Mouse (Mus musculus): ENCODE results near the gene Otop1. TPM values are rescaled to one million over a fixed set of nuclear protein-coding genes. Genes with fewer than 3 reads are reported as not detected.

Otop1 gene
- polyA plus RNA-seq, 1 experiment from 2014 or later, result not detected

DNA sequence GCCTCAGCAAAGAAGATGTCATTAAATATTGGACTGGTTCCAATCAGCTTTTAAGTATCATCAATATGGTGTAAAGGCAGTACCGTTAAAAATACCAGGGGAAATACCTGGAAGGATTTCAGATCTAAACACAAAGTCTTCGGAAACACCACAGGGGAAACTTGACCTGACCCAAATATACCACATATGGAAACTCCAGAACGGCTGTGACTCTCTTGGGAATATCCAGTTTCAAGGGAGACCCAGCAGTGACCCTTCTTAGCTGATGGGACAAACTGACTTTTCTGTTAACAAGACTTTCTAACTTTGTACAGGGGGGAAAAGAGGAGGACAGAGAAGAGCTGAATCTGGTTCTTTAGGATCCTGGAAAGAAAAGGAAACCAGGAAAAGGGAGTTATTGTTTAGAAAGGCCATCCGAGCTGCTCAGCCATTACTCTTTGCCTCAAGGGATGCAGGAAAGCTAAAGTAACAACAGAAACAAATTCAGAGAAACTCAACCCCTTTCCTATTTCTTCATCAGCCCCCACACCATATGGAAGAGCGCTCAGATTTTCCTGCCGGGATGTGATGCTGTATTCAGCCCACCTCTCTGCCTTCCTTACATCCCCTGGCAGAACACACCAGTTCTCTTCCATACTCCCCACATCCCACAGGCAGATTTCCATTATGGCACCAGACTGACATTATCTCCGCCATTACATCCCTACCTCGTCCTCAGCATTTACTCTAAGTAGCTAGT, 17.6 kb upstream of the Otop1 start:
- H3K4me2 ChIP-seq (ENCODE audit: low read depth, low read length, severe bottlenecking), result no peak overlapping the region
- H3K9me3 ChIP-seq (ENCODE audit: control insufficient read depth, low read length), result no peaks in the 10 kb centered on the region; the same call in 1 of the 2 replicates
- no peak overlapping the region for H3K27ac ChIP-seq (ENCODE audit: low read depth, low read length)
- 73% methylated on average over 8 of the region's 8 CpGs for WGBS
- no peak for DNase-seq (ENCODE audit: low spot score)
- no peak overlapping the region for H3K4me3 ChIP-seq (ENCODE audit: low read depth, low read length)
- no peak overlapping the region for H3K9ac ChIP-seq (ENCODE audit: low read length)
- H3K27me3 ChIP-seq (ENCODE audit: control insufficient read depth, insufficient read depth, low read length), result no peaks in the 10 kb centered on the region
- no peaks in the 10 kb centered on the region for H3K4me1 ChIP-seq (replicated peaks; ENCODE audit: control insufficient read depth, insufficient read depth, low read length)
- no peak for ATAC-seq (replicated peaks; ENCODE audit: low FRiP score)
- no peaks in the 10 kb centered on the region for H3K36me3 ChIP-seq (ENCODE audit: control insufficient read depth, insufficient read depth, low read length)

DNA sequence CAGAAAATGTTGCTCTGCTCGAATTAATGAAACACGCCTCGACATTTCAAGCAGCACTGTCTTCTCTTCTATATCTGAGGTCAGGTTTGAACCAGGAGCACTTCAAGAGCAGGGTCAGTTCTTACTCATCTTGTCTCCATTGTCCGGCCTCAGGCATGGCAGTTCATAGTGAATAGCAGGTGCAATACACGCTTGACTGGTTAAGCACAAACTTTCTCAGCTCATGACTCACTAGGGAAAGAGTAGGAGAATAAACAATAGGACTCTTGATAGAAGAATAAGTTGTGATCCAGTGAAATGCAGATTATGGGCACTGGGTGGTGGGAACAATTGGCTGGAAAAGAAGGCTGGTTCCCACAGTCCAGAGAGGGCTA, 17.0 kb upstream of the Otop1 start:
- WGBS, result 87% methylated on average over 5 of the region's 5 CpGs

GRCm38 (mm10) chr5:38259455-38260106, 16.2 kb upstream of the Otop1 start:
- 0 out of 2 replicates have a peak, but pooled peaks have one; percentile 4 for ATAC-seq (replicated peaks; ENCODE audit: low FRiP score)

More for the DNA sequence above, 17.0 kb upstream of the Otop1 start:
- Histone ChIP-seq H3K36me3 (ENCODE audit: control insufficient read depth, insufficient read depth, low read length) (no peaks in the 10 kb centered on the region), H3K9ac (ENCODE audit: low read length) (no peak overlapping the region), H3K9me3 (ENCODE audit: control insufficient read depth, low read length) (no peaks in the 10 kb centered on the region; the same call in 1 of the 2 replicates), H3K4me2 (ENCODE audit: low read depth, low read length, severe bottlenecking) (no peak overlapping the region), H3K4me3 (ENCODE audit: low read depth, low read length) (no peak overlapping the region), H3K27me3 (ENCODE audit: control insufficient read depth, insufficient read depth, low read length) (no peaks in the 10 kb centered on the region), H3K4me1 (replicated peaks; ENCODE audit: control insufficient read depth, insufficient read depth, low read length) (no peaks in the 10 kb centered on the region), H3K27ac (ENCODE audit: low read depth, low read length) (no peak overlapping the region)
- ATAC-seq (replicated peaks; ENCODE audit: low FRiP score), result no peak
- DNase-seq (ENCODE audit: low spot score), result peak; percentile 22

GRCm38 (mm10) chr5:38260107-38260682, 15.6 kb upstream of the Otop1 start, which contains the start of gene Tmem128:
TSS of gene Tmem128 (plus strand) at chr5:38260185.
- peak within 1 kb of the TSS; percentile 82 for H3K4me2 ChIP-seq (ENCODE audit: low read depth, low read length, severe bottlenecking)
- no peaks in the 10 kb centered on the region for H3K27me3 ChIP-seq (ENCODE audit: control insufficient read depth, insufficient read depth, low read length)
- H3K9me3 ChIP-seq (ENCODE audit: control insufficient read depth, low read length), result no peaks in the 10 kb centered on the region; the same call in 1 of the 2 replicates
- H3K36me3 ChIP-seq (ENCODE audit: control insufficient read depth, insufficient read depth, low read length), result no peaks in the 10 kb centered on the region; the same call in 1 of the 2 replicates
- DNase-seq (ENCODE audit: low spot score), result peak; percentile 73
- WGBS, result under 1% methylated on average over 40 of the region's 40 CpGs
- ATAC-seq (replicated peaks; ENCODE audit: low FRiP score), result peak; percentile 65; the same call in 1 of the 2 replicates
- peak within 1 kb of the TSS; percentile 50; the same call in 1 of the 2 replicates for H3K27ac ChIP-seq (ENCODE audit: low read depth, low read length)
- H3K9ac ChIP-seq (ENCODE audit: low read length), result peak within 1 kb of the TSS; percentile 88
- H3K4me1 ChIP-seq (replicated peaks; ENCODE audit: control insufficient read depth, insufficient read depth, low read length), result no peaks in the 10 kb centered on the region
- peak within 1 kb of the TSS; percentile 87 for H3K4me3 ChIP-seq (ENCODE audit: low read depth, low read length)

More at GRCm38 (mm10) chr5:38259455-38260106, 16.2 kb upstream of the Otop1 start:
- Histone ChIP-seq H3K4me1 (replicated peaks; ENCODE audit: control insufficient read depth, insufficient read depth, low read length) (no peaks in the 10 kb centered on the region), H3K27ac (ENCODE audit: low read depth, low read length) (peak overlapping the region; percentile 50; the same call in 1 of the 2 replicates), H3K9ac (ENCODE audit: low read length) (peak overlapping the region; percentile 88), H3K36me3 (ENCODE audit: control insufficient read depth, insufficient read depth, low read length) (no peaks in the 10 kb centered on the region; the same call in 1 of the 2 replicates), H3K9me3 (ENCODE audit: control insufficient read depth, low read length) (no peaks in the 10 kb centered on the region; the same call in 1 of the 2 replicates), H3K4me3 (ENCODE audit: low read depth, low read length) (peak overlapping the region; percentile 87), H3K27me3 (ENCODE audit: control insufficient read depth, insufficient read depth, low read length) (no peaks in the 10 kb centered on the region), H3K4me2 (ENCODE audit: low read depth, low read length, severe bottlenecking) (peak overlapping the region; percentile 82)
- DNase-seq (ENCODE audit: low spot score), result peak; percentile 25
- 44% methylated on average over 9 of the region's 9 CpGs for WGBS

GRCm38 (mm10) chr5:38270942-38271341, 4.8 kb upstream of the Otop1 start:
- H3K4me3 ChIP-seq (ENCODE audit: low read depth, low read length), result no peak overlapping the region
- H3K4me2 ChIP-seq (ENCODE audit: low read depth, low read length, severe bottlenecking), result no peak overlapping the region
- no peak overlapping the region for H3K9ac ChIP-seq (ENCODE audit: low read length)
- H3K27me3 ChIP-seq (ENCODE audit: control insufficient read depth, insufficient read depth, low read length), result peaks cover 16% of the 10 kb centered on the region
- ATAC-seq (replicated peaks; ENCODE audit: low FRiP score) (no peak), DNase-seq (ENCODE audit: low spot score) (peak; percentile 11)
- H3K36me3 ChIP-seq (ENCODE audit: control insufficient read depth, insufficient read depth, low read length), result peaks cover 3% of the 10 kb centered on the region; the same call in 1 of the 2 replicates
- H3K9me3 ChIP-seq (ENCODE audit: control insufficient read depth, low read length), result no peaks in the 10 kb centered on the region
- 89% methylated on average over 3 of the region's 3 CpGs for WGBS
- no peaks in the 10 kb centered on the region for H3K4me1 ChIP-seq (replicated peaks; ENCODE audit: control insufficient read depth, insufficient read depth, low read length)
- no peak overlapping the region for H3K27ac ChIP-seq (ENCODE audit: low read depth, low read length)

DNA sequence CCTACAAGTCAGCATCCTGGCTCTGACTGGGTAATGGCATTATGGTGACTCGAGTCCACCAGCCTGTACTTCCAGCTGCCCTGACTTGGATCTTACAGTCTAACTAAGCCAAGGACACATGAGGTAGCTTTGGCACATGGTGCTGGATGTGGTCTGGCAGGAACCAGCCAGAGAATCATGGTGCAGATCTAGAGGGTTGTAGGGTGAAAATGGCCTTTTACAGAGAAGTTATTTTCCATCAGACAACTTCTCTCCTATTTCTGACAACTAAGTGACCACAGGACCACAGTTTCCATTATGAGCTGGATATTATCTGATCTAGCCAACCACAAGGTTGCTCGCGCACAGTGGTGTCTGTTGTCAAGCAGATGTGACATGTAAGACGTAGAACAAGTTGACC, 1.9 kb upstream of the Otop1 start:
- H3K9me3 ChIP-seq (ENCODE audit: control insufficient read depth, low read length), result no peaks in the 10 kb centered on the region
- no peaks in the 10 kb centered on the region for H3K36me3 ChIP-seq (ENCODE audit: control insufficient read depth, insufficient read depth, low read length)
- H3K27ac ChIP-seq (ENCODE audit: low read depth, low read length), result no peak overlapping the region
- H3K4me1 ChIP-seq (replicated peaks; ENCODE audit: control insufficient read depth, insufficient read depth, low read length), result peaks cover 6% of the 10 kb centered on the region; the same call in 1 of the 2 replicates
- no peak overlapping the region for H3K4me2 ChIP-seq (ENCODE audit: low read depth, low read length, severe bottlenecking)
- WGBS, result 92% methylated on average over 4 of the region's 4 CpGs
- ATAC-seq (replicated peaks; ENCODE audit: low FRiP score), result no peak
- H3K9ac ChIP-seq (ENCODE audit: low read length), result no peak overlapping the region
- no peak overlapping the region for H3K4me3 ChIP-seq (ENCODE audit: low read depth, low read length)
- peak; percentile 20 for DNase-seq (ENCODE audit: low spot score)
- H3K27me3 ChIP-seq (ENCODE audit: control insufficient read depth, insufficient read depth, low read length), result peaks cover 41% of the 10 kb centered on the region

DNA sequence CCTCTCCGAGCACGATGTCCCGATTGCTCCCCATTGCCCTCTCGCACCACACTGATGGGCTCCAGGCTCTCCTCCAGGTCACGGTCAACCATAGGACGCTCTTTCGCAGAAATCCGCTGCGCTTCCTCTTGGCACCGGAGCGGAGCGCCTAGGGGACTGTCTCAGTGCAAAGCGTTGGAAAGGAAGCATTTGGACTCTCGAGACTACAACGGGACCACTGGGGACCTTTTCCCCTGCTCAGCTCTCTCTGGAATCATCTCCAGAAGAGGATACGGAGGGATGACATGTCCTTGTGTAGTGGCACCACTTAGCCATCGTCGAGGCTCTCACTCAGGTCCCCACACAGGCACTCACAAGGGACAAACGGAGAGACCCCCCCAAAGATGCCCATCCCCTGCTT, 679 bp downstream of the Otop1 start:
- H3K9me3 ChIP-seq (ENCODE audit: control insufficient read depth, low read length), result no peaks in the 10 kb centered on the region
- no peak overlapping the region for H3K27ac ChIP-seq (ENCODE audit: low read depth, low read length)
- H3K27me3 ChIP-seq (ENCODE audit: control insufficient read depth, insufficient read depth, low read length), result peaks cover 47% of the 10 kb centered on the region
- 2% methylated on average over 19 of the region's 19 CpGs for WGBS
- H3K4me2 ChIP-seq (ENCODE audit: low read depth, low read length, severe bottlenecking), result no peak overlapping the region
- peaks cover 6% of the 10 kb centered on the region; the same call in 1 of the 2 replicates for H3K4me1 ChIP-seq (replicated peaks; ENCODE audit: control insufficient read depth, insufficient read depth, low read length)
- no peak overlapping the region for H3K9ac ChIP-seq (ENCODE audit: low read length)
- no peak overlapping the region for H3K4me3 ChIP-seq (ENCODE audit: low read depth, low read length)
- no peak for DNase-seq (ENCODE audit: low spot score)
- no peaks in the 10 kb centered on the region for H3K36me3 ChIP-seq (ENCODE audit: control insufficient read depth, insufficient read depth, low read length)
- no peak for ATAC-seq (replicated peaks; ENCODE audit: low FRiP score)

DNA sequence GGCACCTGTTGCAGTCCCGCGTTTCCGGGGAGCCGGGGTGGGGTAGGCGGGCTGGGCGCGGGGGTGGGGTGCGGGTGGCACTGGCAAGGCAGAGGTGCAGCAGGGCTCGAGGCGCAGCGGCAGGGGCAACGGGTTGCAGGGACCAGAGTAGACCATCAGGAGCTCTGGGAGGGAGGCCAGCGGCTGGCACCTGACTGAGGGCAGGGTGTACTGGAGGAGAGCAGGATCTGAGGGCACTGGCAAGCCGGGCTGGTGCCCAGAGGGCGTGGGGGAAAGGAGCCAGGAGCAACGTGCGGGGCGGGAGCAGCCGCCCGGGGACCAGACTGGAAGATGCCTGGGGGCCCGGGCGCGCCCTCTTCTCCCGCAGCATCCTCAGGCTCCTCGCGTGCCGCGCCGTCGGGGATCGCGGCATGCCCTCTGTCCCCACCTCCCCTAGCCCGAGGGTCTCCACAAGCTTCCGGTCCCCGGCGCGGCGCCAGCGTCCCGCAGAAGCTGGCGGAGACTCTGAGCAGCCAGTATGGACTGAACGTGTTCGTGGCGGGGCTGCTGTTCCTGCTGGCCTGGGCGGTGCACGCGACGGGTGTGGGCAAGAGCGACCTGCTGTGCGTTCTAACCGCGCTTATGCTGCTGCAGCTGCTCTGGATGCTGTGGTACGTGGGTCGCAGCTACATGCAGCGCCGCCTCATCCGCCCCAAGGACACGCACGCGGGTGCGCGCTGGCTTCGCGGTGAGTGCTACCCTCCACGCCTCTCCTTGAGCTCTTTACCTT, 1.5 kb downstream of the Otop1 start:
- H3K4me1 ChIP-seq (replicated peaks; ENCODE audit: control insufficient read depth, insufficient read depth, low read length), result peaks cover 6% of the 10 kb centered on the region; the same call in 1 of the 2 replicates
- H3K9me3 ChIP-seq (ENCODE audit: control insufficient read depth, low read length), result no peaks in the 10 kb centered on the region
- peaks cover 47% of the 10 kb centered on the region for H3K27me3 ChIP-seq (ENCODE audit: control insufficient read depth, insufficient read depth, low read length)
- H3K9ac ChIP-seq (ENCODE audit: low read length), result no peak overlapping the region
- 2% methylated on average over 65 of the region's 65 CpGs for WGBS
- no peak overlapping the region for H3K27ac ChIP-seq (ENCODE audit: low read depth, low read length)
- H3K4me3 ChIP-seq (ENCODE audit: low read depth, low read length), result peak overlapping the region; percentile 17
- peak; percentile 53; the same call in 1 of the 2 replicates for ATAC-seq (replicated peaks; ENCODE audit: low FRiP score)
- peak; percentile 61 for DNase-seq (ENCODE audit: low spot score)
- H3K4me2 ChIP-seq (ENCODE audit: low read depth, low read length, severe bottlenecking), result peak overlapping the region; percentile 39
- no peaks in the 10 kb centered on the region for H3K36me3 ChIP-seq (ENCODE audit: control insufficient read depth, insufficient read depth, low read length)

Measured in forebrain, embryonic 11.5 days (tissue).